Mouse (Mus musculus) gastrocnemius, postnatal 10 days (tissue): ENCODE results near the gene Sema5b. TPM values are rescaled to one million over a fixed set of nuclear protein-coding genes. Genes with fewer than 3 reads are reported as not detected.

Source experiments
- DNase-seq: peaks from one replicate; pipeline ENCODE4 v3.0.0; 2021; ENCODE audit warnings: mixed read lengths
- total RNA-seq, 2 experiments: library from RNA; stranded (reverse); gene quantifications; 2 replicates each; pipeline ENCODE4 v1.2.3; 2021

The Sema5b gene
- total RNA-seq, 2 experiments from 2014 or later = 1.9 to 4.1 TPM

DNA sequence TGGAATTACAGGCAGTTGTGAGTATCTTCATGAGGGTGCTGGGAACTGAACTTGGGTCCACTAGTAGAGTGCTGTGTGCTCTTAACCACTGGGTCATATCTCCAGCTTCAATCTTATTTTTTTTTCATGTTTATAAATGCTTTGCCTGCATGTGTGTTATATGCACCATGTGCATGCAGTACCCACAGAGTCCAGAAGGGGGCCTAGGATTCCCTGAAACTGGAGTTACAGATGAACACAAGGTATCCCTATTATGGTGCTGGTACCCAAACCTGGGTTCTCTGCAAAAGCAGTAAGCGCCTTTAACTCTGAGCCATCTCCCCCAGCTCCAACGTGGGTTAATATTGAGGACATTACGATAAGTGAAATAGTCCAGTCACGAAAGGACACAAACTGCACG, 52.5 kb downstream of the Sema5b start:
- no peak for DNase-seq

DNA sequence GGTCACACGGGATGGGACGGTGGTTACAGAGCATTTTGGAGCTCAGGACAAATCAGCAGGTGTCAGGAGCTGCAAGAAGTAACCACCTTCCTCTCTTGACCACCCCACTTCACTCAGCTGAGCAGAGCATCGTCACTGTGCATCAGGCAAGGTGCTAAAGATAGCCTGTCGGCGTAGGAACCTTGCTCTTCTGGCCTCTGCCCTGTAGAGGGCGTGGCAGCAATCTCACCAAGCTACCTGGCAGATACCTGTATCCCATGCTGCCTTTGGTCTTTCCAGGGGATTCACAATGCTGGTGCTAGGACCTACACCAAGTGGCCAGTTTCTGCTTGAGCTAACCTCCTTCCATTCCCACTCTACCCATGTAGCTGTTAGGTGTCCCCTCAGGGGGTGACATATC, 55.3 kb downstream of the Sema5b start:
- DNase-seq = no peak

DNA sequence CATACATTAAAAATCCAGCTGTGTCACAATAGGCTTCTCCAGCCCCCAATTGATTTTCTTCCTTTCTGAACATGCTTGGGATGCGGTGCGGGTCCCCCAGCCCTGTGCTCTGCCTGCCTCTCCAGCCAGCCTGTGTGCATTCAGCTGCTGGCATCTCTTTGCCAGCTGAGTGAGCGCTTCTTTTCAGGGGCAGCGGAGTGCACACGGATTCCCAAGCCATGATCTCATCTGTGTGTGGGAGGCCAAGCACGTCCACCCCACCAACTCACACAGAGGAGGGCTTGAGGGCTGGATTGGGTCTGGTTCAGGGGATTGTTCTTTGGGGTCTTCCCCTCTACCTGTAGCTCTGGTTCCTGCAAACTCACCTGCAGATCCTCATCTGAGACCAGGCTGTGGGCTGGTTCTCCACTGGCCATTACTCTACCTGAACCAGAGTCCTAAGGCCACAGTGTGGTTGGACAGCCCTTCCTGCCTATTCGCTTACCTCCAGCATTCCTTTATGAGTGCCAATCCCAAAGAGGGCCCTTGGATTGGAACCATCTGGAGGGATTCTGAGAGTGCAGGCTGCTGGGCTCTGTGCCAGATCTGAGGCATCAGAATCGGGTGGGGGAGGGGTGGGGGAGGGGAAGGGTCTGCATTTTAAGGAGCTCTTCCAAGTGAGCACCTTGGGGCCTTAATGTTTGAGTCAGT, 55.9 kb downstream of the Sema5b start:
- DNase-seq = no peak

DNA sequence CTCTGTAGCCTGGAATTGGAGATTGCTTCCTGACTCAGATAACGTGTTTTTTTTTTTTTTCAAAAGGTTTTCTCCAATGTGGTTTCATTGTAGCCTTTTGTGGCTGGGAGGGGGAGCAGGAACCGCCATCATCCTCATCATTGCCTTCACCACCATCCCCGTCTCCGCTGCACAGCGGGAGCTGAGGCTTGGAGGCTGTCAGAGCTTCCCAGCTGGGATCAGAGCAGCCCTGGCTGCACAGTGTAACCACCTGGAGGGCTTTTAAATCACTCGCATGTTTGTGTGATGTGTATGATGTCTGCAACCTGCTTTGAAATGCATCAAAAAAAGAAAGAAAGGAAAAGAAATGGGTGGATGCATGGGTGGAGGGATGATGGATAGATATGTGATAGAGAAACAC, 57.0 kb downstream of the Sema5b start:
- DNase-seq = no peak

DNA sequence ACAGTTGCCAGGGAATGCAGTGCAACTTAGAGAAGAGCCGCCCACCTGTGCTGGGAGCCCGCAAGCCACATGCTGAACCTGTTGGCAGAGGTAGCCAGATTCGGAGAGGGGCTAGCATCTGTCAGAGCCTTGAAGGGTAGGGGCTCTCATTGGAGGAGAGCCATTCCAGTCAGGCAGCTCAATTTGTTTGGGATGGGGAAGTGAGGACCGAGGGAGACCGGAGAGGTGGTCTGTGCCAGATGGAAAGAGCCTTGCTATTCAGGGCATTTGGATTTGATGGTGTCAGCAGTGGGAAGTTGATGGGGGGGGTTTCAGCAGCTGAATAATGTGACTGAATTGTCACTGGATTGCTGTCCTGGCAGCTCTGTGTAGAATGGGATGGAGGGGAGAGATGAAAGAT, 57.9 kb downstream of the Sema5b start:
- DNase-seq = no peak

DNA sequence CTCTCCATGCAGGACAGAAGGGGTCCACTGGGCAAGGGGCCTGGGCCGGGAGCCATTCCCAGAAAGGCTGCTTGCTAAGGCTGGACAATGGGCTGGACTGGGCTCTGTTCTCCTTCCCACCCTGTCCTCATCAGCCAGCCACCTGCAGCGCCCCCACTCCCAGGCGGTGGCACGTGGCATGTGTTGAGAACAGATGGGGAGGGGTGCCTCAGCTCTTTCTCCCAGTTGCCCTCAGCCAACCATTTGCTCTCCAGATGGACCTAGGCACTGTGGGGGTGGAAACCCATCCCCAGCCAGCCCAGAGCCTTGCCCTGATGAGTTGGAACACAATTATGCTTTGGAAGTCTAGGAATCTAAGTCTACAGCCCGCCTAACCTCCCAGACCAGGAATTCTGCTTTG, 59.3 kb downstream of the Sema5b start:
- DNase-seq = no peak

DNA sequence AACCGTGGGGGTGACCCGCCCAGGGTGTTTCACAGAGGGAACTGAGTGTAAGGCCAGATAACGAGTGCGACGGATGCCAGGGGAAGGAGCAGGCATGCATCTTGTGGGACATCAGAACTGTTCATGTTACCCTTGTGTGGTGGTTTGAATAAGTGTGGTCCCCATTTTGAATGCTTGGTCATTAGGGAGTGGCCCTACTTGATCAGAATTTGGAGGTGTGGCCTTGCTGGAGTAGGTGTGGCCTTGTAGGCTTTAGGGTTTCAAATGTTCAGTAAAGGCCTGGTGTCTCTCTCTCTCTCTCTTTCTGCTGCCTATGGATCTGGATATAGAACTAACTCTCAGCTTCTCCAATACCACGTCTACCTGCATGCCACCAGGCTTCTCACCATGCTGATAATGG, 60.5 kb downstream of the Sema5b start:
- no peak for DNase-seq

DNA sequence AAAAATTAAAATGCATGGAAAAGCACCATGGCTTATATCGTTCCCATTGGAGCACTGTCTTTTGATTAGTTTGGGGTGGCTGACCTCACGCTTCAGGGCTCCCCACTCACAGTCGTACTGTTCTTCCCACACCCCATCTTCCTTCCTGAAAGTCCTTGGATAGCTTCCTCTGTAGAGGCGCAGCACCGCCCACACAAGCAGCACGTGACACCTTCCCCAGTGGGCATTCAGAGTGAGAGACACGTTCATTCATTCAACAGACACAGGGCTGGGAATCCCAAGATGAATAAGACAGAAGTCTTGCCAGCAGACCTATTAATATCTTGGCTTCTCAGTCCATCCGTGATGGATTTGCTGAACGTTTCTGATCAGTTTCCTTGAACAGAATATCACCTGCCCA, 61.6 kb downstream of the Sema5b start:
- DNase-seq = no peak

DNA sequence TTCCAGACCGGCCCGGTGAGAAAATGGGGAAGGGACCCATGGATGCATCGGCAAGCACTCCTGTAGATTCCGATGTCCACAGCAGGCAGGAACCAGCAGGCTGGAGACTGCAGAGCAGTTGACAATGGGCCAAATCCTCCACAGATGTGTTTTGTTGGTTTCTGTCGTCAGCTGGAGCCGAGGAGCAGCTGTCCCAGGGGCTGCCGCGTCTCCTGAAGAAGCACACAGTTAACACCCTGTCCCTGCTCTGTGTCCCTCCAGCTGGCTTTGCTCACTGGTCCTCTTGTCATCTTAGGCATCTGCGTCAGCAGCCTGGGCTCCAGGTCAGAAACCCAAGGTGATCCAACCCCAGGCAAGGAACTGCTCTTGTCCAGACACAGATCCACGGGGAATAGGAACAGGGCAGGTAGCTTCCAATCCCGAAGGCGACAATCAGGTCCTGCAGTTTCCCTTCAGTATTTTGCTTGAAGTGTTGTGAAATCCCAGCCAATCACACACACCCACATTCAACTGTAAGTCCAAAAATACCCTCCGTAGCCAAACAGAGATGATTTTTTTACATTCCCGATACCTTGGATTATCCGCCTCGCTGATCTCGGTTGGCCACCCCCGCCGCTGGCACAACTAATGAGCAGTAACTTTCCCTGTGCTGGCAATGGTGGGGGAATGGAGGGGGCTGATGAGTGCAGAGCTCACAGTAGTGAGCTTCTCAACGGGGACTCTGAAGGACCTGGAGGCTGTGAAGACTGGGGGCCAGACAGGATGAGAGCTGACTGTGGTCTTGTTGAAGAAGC, 63.0 kb downstream of the Sema5b start:
- no peak for DNase-seq

DNA sequence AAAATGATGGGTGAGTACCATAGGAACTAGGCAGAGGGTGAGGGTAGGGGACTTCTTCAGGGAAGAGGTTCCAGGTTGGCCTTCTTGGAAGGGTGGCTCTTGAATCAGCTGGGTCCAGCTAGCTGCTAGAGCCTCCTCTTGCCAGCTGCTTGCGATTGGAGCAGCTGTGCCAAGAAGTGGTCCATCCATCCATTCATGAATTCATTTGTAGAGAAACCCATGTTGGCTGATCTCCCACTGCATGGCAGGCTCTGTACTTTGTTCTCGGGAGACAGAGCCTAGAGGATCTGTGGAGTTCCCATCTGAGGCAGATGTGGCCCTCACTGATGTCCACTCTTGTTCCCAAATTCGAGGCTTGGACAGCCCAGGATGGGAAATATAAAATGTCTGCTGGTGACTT, 66.3 kb downstream of the Sema5b start:
- DNase-seq = no peak

DNA sequence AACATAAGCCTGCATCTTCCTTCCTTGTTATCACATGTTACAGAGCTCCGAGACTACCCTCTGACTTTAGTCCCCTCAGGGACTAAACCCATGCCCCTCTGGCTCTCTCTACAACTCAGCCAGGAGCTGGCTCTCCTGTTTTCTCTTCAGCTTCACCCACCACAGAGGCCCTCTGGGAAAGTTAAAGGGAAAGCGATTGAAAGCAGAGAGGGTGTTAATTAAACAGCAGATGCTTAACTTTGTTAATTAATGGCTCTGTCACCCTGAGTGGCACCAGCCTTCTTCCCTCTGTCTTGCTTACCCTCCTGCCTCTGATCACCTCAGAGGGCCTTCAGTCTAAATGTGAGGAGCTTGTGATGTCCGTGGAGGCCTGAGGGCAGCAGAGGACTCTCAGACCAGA, 67.3 kb downstream of the Sema5b start:
- no peak for DNase-seq

DNA sequence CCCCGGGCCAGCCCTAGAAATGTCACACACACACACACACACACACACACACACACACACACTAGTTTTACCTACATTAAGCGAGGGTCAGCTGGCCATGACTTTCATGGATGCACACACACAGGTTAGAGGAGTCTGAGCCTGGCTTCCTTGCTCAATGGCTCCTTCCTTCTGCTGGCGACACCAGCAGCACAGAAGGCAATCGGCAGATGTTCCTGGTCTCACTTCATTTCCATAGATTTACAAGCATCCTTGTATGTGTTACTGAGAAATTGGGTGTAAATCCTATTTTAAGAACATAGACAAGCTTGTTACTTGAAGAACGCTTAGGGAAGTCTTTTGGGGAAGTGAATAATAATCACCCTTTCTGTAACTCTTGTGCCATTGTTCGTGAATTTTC, 68.6 kb downstream of the Sema5b start:
- no peak for DNase-seq

DNA sequence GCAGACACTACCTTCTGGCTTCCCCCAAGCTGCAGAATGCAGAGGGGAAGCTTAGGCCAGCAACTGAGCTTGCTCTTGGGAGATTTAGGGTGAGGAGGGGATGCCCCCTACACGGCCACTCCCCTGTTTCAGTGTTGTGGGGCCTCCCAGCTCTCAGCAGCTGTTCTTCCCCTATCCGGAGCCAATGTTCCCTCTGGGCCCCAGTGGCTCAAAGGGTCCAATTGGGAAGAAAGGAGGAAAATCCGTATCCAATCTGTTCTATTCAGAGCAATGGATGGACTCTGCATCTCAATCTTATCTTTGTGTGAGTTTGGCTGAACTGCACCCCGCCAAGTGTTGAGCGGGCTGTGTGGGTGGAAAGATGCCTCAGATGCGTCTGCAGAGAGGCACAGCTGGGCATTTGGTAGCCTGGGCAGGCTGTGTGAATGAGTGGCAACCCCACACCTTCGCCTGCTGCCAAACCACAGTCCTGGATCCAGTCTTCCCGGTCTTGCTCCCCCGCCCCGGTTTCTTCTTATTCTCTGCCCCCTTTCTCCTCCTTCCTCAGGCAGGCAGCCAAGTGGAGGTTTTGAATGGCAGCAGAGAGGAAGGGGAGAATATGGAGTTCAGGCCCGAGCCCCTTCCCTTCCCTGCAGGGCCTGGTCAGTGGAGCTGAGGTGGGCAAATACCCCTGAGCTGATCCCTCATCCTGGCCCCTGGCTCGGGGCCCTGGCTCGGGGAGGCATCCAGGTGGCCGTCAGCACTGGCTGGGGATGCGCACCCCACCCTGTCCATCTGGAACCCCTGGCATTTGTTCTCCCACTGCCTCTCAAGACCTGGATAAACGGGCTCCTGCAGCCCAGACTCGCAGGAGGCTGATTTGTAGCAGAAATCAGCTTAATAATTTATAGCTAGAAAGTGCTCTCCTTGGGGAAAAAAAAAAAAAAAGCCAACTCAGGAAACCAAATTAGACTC, 73.2 kb downstream of the Sema5b start:
- peak; percentile 31 for DNase-seq

DNA sequence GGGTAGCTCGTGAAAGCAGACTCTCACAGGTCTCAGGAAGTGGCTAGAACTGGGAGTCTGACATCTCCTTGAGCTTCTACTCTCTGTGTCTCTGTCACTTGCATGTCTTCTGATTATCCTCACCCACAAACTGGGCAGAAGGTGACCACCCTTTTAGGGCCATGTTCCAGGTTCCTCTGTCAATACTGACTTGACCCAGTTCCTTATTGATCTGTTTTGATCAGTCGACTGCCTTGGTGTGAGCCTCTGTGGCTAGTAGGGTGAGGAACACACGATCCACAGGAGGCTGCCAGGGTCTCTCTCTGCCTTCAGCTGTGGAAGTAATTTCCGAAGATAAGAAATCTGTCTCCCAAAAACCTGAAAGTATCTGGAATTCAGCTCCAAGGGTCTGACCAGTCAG, 76.8 kb downstream of the Sema5b start:
- DNase-seq = no peak

DNA sequence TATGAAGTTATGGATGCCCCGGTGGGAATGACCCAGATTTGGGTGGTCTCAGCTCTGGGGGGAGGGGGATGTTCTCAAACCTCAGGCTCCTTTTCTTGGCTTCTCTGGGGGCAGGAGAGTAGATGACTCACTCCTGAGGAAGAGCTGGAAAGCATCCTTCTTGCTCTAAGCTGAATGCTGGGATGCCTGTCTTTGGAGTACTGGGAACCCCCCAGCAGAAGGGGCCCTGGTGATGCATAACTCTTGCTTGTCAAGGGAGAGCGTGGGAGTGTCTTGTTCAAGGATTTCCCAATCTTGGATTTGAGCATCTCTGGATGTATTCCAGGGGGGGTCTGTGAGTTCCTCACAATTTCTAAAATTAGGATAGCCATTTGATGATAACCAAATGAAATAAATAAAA, 82.1 kb downstream of the Sema5b start:
- DNase-seq = no peak

DNA sequence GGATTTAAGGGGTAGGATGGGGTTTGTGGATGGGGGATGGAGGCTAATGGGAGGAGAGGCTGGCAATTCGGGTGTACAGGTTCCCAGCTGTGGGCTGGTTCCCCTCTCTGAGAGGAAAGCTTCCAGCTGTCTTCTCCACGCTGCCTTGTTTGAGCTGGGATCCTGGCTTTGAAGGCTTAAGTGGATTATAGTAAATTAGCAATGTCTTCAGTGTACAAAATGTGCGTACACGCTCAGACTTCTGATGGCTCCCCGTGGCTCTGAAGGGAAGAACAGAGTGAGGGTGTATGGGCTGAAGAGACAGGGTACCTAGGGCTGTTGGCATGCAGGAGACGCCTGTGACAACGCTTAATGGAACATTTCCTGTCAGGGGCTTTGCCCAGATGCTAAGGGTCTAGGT, 83.0 kb downstream of the Sema5b start:
- no peak for DNase-seq

DNA sequence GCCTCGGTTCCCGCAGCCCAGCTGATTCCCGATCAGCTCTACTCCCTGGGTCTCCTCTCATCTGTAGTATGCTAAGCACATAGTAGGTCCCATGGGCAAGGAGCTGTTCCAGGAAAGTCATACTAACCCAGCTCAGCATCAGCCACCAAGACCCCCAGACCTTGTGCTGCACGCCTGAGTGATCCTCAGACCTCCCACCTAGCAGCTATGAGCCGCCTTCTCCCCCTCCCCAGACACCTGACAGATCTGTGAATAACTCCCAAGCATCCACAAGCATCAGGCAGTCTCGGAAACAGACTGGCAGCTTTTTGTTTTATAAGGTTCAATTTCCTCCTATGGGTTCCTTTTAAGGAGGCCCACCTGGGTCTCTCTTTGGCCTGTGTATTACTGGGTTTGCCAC, 83.9 kb downstream of the Sema5b start:
- no peak for DNase-seq

DNA sequence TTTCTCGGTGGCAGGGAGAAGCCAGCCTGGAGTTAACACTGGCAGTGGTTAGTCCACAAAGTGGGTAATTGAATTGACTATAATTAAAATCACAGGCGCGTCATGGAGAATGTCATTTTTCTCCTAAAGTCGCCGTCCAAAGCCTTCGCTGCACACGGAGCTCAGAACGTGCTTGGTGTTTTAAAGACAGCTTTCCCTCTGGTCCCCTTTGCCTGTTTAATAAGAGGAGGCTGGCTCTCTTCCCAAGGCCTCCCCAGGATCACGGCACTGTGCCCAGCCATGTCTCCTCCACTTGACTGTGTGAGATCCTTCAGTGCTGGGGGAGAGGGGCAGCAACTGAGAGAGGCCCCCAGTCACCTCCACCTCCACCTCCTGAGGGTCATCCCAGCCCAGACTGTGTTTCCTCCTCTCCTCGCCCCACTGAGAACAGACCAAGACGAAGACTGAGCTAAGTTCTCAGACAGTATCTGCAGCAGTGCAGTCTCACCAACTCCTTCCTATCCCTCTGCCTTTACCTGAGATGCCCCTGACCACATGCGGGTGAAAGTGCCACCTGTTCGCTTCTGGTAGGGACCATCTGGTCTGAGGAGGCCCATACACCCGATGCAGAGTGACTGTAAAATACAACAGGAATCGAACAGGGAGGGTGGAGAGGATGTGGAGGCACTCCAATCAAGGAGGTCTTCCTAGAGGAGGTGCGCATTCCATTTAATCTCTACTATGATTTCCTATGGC, 84.5 kb downstream of the Sema5b start:
- no peak for DNase-seq

DNA sequence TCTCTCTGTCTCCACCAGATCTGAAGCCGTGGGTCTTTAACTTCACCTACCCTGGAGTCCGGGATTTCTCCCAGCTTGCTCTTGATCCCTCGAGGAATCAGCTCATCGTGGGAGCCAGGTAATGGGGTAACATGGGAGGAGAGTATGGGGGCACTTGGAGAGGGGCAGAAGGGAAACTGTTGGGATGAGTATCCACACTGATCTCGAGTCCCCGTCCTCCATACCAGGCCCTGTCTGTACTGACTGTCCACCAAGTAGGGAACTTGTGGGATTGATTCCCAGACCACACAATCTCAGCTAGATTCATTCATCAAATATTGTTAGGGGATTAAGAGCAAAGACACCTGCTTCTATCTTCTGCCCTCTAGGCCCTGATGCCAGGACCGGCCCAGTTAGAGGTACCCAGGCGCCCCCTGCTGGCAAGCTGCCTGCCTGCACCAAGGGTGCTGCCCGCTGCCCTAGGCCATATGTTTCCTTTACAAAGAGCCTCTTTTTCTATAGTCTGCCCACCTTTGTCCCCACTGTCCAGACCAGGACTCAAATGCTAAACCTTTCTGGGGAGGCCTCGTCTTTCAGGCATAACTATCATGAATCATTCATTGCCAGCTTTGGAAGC, 87.2 kb downstream of the Sema5b start:
- DNase-seq = peak; percentile 92

DNA sequence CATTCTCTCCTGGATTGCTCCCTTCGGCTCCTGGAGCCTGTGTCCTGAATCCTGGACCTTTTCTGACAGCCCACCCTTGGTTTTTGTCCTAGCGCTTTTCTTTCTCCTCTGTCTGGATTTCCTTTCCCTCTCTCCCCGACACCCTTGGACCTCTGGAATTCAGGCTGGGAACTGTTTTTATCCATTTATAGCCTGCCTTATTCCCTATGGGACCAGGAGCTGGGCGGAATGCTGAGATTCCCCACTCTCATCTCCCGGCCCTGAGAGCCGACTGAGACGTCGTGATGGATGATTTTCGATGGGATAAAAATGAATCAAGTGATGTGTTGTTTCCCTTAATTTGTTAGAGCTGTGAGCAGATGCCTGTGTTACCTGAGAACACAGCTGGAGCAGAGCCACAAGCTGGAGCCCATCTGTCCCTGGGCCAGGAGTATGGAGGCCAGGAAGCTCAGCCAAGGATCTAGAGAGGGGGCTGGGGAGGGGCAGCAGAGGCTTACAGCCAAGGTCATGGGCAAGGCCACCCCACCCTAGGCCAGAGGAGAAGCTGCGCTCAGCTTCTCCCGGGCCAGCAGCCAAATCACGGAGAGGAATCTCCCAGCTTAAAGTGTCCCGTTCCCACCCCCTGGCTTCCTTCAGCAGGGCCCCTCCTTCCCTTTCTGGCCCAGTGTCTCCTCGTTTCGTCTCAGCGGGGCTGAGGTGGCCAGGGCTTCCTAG, 89.7 kb downstream of the Sema5b start:
- peak; percentile 79 for DNase-seq

DNA sequence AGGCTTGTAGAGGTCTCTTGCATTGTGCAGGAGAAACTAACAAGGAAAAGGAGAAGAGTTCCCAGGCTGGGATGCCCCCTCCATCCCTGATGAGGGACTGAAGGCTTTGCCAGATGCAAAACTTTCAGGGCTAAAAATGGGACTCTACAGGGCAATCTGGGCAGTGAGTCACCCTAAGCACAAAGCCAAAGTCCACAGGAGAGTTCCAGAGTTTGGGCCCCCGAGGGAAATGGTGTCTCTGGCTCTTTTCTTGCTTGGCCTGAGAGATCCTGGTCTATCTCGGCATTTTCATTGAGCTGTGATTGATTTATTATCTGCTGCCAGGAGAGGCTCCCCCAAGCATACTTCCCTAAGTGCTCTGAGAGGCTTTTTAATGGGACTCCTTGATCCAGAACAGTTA, 92.1 kb downstream of the Sema5b start:
- no peak for DNase-seq
